Mouse (Mus musculus) hematopoietic multipotent progenitor cell, adult 10-12 weeks (in vitro differentiated cells): ENCODE data around the gene 4930550L24Rik. TPM values are rescaled to one million over a fixed set of nuclear protein-coding genes. Genes with fewer than 3 reads are reported as not detected.

Source experiments
- polyA plus RNA-seq: library from polyadenylated mRNA; stranded (reverse); fragments of >175 nt; gene quantifications from 2 replicates; pipeline ENCODE4 v1.2.3, GENCODE M21; 2012; ENCODE audit warnings: low replicate concordance

4930550L24Rik gene
- polyA plus RNA-seq, result not detected in 2 replicates

GRCm38 (mm10) chrX:58909060-58909459, at the start of gene 4930550L24Rik:
Gene 4930550L24Rik, plus strand, starts transcription at chrX:58909360.

